Mouse (Mus musculus) kidney, postnatal 36 days (tissue): Measurements from ENCODE around the gene Zswim3.
"Not testable (repeated sequence)": the region's sequence is repeated elsewhere in the genome, so short reads cannot be mapped to it uniquely, and the experiment has no call there.

Source experiments
- DNase-seq, 2 experiments: peaks; one replicate each; pipeline ENCODE4 v3.0.0; 2021 to 2022; ENCODE audit warnings: mixed read lengths in 2 of 2

The Zswim3 gene

GRCm38 (mm10) chr2:164815348-164815747 is 10.4 kb downstream of the Zswim3 start:
- no peak for DNase-seq

DNA sequence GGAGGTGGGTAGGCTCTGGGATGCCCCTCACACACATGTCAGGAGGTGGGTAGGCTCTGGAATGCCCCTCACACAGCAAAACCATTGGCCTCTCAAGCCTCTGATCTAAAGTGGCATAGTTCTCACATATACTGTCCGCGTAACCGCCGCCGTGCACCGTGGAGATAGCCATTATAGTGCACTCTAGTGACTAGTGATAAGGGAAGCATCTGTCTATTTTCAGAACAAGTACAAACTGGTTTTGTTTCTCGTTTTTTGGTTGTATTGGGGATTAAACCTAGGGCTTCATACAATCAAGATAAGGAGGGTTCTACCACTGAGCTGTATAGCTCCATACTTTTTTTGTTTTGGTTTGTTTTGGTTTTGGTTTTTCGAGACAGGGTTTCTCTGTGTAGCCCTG is 10.9 kb downstream of the Zswim3 start:
- DNase-seq: no peak

GRCm38 (mm10) chr2:164817206-164817605 is 12.3 kb downstream of the Zswim3 start:
- no peak for DNase-seq

DNA sequence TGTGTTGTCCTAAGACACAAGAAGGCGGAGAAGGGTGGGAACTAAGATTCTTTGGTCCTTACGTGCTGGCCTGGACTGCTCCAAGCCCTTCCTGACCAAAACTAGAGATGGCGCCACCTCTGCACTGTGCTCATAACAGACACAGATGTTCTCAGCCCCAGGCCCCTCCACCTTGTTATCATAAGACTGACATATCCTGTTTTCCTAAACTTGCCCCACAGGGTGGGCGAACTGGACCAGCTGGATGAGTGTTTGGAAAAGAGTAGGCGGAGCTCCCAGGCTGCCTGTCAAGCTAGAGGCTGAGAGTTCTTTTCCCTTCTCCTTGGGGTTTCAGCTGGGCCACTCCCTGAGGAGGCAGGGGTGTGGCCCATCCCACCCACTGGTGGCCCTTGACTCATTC is 12.8 kb downstream of the Zswim3 start:
- no peak for DNase-seq

DNA sequence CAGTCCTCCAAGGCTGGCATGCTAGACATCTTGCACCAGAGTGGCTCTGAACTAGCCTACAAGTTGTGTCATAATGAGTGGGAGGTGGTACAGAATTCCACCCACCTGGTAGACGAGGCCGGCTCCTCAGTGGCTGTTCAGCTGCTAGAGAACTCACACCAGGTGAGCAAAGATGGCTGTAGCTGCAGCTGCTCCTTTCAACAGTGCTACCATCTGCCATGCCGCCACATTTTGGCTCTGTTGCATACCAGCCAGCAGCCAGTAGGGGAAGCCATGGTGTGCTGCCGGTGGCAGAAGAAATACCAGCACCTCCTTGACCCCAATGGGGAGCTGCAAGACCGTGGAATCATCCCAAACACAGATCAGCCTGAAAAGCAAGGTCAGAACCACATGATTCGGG is 16.2 kb downstream of the Zswim3 start:
- no peak for DNase-seq

DNA sequence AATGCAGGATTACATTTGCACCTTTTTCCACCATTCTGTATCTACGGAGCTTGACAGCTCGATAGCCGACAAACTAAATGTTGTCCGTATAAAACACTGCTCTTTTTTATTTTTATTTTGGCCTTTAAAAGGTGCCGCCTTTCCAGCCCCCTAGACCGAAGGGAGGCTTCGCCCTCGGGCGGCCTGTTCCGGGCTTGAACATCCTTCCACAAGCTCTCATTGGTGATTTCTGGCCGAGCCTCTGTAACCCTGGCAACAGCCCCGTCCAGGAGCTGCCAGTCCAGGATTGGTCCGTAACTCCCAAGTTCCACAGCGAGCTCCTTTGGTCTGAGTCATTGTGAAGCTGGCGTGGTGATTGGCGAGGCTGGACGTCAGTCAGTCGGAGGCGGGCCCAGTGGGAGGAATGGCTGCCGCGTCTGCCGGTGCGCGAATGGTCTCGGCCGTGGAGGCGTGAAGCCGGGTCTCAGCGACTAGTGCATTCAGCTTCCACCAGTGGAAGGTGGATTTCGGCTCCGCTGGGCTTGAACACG is 17.8 kb downstream of the Zswim3 start, which contains the start of gene Zswim1:
Gene Zswim1 (plus strand): TSS at position 51 of the 530 bp plus-strand sequence.
- DNase-seq: peak; percentile 100

GRCm38 (mm10) chr2:164823181-164823585 is 18.3 kb downstream of the Zswim3 start:
- DNase-seq: peak in 1 of 2 experiments; percentile 34

DNA sequence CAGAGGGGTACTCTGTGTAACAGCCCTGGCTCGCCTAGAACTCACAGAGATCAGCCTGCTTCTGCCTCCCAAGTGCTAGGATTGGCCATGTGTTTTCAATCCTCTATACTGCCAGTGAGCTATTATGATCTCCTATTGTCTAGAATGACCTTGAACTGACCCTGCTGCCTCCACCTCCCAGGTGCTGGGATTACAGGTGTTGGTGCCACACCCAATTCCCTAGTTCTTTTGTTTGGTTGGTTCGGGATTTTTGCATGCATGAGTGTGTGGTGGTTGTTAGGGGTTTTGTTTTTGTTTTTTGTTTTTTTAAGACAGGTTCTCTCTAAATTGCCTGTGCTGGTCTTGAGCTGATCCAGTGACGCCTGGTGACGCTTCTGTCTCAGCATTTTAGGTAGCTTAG is 19.1 kb downstream of the Zswim3 start:
- no peak for DNase-seq

DNA sequence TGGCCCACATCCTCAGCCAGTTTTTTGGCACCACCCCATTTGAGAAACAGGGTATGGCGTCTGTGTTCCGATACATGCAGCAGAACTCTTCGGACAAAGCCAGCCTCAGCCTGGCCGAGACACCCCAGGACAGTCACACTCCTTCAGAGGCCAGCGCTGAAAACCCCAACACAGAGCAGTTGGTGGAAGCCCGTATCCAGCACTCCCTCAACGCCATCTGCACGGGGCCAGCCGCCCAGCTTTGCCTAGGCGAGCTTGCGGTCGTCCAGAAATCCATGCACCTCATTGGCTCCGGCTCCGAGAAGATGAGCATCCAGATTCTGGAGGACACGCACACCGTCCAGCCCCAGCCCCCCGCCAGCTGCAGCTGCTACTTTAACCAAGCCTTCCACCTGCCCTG is 20.6 kb downstream of the Zswim3 start:
- DNase-seq: no peak

DNA sequence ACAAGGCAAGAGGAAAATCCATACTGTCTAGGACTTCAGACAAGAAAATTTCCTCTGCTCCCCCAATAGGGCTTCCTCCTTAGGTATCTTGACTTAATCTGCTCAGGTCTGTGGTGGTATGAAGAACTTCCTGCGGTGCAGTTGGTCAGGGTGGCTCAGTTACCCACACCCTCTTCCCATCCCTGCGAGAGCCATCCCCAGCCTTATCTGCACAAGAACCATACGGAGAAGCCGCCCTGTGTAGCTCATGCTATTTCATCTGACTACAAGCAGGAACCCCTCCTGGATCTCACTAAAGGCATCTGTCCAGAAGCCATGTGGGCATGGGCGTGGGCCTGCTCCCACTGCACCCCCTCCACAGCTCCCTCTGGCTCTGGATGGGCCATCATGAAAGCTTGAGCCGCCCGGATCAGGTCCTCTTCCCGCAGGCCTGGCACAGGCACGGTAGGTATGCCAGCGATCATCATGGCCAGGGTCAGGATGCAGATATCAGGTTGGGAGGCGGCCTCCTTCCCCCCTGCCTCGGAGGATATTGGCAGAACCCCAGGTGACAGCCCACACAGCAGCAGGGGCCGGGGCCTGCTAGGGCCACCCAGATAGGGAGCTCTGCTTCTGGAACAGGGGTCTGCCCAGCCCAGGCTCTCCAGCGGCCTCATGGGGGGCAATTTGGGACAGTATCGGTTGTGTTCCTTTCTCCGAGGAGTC is 22.4 kb downstream of the Zswim3 start:
- DNase-seq: no peak

DNA sequence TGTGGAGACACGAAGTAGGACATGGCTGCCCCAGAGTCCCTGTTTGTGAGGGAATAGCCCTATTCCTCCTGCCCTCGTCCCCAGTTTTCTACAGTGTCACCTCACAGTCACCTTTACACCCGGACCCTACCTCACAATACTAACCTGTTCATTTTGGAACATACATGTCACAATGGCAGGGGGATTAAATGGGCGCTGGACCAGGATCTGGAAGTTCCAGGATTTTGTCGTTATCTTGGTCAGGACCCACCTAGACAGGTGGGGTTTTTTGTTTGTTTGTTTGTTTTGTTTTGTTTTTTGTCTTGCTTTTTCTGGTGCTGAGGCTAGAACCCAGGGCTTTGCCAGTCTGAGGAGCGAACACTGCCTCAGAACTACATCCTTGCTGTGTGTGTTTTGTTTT is 23.5 kb downstream of the Zswim3 start, which contains the start of gene Spata25:
Gene Spata25 (minus strand): TSS at position 101 of the 400 bp plus-strand sequence.
- DNase-seq: no peak

DNA sequence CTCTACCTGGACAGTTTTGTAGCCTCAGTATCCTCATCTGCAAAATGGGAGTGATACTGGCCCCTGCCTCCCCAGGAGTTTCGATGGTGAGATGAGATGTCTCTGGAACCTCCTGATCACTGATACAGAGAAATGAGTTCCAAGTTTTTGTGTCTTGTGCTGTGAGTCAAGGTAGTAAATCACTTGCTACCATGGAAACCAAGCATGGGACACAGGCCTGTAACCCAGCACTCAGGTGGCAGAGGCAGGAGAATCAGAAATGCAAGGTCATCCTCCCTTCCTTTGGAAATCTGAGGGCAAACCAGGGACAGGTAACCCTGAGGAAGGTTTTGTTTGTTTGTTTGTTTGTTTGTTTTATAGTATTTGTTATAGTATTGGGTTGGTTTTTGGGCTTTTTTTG is 24.2 kb downstream of the Zswim3 start:
- no peak for DNase-seq

GRCm38 (mm10) chr2:164831029-164831428 is 26.1 kb downstream of the Zswim3 start:
- peak in 1 of 2 experiments; percentile 48 for DNase-seq

- DNase-seq: no peak
These were observed 27.3 kb downstream of the Zswim3 start for GRCm38 (mm10) chr2:164832032-164832747.

DNA sequence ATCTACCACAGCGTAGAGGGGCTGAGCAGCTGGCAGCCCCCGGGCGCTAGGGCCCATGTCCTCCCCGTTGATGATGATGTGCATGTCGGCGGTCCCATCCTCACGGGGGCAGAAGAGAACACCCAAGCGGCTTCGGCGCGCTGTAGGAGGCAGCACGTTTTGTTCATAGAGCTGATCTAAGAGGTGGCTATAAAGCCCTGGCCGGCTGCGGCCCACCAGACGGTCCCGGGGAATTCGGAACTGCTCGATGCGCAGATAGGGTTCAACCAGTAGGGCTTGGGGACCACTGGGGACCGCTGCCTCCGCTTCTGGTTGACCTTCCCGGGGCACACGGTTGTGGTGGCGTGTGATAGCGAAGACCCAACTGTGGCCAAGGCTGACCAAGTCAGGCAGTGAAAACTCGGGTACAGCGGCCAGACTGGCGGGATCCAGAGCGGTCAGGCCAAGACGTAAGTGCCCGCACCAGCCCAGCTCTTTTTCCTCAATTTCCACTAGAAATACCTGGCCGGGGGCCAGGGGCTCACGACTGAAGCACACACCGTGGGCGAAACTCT is 27.9 kb downstream of the Zswim3 start, which contains the start of gene Ctsa:
Gene Ctsa (plus strand): TSS at position 126 of the 554 bp plus-strand sequence.
- peak; percentile 76 to 87 for DNase-seq

- peak; percentile 96 to 97 for DNase-seq
These were observed 28.5 kb downstream of the Zswim3 start, which contains the start of gene Neurl2 for GRCm38 (mm10) chr2:164833314-164833959. Neurl2 (minus strand) TSS chr2:164833456.

DNA sequence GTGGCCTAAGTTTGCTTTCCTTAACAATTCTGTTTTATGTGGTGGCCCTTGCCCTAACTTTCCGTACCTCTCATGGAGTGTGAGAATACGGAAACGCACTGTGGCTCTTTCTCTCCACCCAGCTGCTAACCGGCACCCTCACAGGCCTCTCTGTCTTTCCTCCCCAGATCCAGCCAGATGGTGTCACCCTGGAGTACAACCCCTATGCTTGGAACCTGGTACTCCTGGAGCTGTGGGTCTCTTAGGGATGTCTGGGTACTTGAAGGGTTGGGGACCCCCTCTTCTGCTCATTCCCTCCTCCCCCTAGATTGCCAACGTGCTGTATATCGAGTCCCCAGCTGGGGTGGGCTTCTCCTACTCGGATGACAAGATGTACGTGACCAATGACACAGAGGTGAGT is 29.6 kb downstream of the Zswim3 start:
- peak; percentile 51 to 56 for DNase-seq

DNA sequence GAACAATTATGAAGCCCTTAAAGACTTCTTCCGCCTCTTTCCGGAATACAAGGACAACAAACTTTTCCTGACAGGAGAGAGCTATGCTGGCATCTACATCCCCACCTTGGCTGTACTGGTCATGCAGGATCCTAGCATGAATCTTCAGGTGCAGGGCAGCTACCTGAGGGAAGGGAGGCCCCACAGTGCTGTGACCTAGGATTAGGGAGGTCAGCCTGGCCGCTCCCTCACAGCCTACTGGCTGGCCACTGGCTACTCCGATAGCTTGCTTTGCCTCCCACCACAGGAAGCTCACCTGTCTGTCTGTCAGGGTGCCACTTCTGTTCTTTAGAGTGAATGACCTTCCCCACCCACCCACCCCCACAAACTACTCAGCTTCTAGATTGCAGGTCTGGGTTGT is 30.3 kb downstream of the Zswim3 start:
- DNase-seq: no peak

- DNase-seq: peak in 1 of 2 experiments; percentile 53
These were observed 40.9 kb downstream of the Zswim3 start for GRCm38 (mm10) chr2:164845782-164846181.

- no peak for DNase-seq
These were observed 45.2 kb downstream of the Zswim3 start for GRCm38 (mm10) chr2:164850061-164850460.

DNA sequence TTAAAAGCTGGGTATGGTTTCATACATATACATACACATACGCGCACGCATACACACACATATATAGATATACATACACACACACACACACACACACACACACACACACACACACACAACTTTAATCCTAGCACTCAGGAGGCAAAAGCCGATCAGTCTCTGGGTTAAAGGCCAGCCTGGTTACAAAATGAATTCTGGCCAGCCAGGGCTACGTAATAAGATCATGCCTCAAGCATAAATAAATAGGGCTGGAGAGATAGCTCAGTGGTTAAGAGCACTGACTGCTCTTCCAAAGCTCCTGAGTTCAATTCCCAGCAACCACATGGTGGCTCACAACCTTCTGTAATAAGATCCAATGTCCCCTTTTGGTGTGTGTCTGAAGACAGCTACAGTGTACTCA is 50.7 kb downstream of the Zswim3 start:
- not testable (repeated sequence) for DNase-seq

DNA sequence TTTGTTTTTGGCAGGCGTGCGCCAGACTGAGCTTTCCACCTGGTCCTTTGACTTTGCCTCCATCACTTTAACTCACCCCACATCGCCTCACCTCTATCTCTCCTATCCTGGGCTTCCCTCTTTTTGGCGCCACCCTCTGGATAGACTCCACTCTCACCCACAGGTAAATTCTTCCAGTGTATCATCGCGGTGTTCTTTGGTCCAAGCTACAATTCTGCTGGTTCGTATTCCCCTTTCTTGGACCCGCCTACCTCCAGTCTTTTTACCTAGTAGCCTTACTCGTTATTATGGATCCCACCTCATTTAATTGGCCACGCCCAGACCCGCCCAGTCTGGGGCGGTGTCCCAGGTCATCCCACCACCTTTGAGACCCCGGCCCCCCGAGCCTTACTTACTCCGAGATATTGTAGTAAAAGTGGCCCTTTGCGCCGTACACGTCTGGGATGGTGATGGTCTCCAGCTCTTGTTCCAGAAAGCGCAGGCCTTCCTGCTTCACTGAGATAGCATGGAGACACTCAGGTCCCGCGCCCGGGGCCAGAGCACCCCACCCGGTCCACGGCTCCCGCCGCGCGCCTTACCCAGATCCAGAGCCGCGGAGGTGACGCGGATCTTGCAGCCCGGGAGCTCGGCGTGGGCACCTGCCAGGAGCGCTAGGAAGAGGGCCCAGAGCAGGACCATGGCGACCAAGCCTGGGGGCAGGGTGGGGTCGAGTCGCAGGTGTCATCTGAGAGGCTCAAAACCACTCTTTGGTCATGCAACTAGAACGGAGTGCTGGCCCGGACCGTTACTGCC is 51.6 kb downstream of the Zswim3 start:
- peak in 1 of 2 experiments; percentile 33 for DNase-seq
